Mouse (Mus musculus) midbrain, embryonic 15.5 days (tissue): Measurements from ENCODE around the gene Atp2a3. TPM values are rescaled to one million over a fixed set of nuclear protein-coding genes. Genes with fewer than 3 reads are reported as not detected.

ENCODE experiments used
- ATAC-seq: fragments of 200-750 bp; cut with Nextera tagmentation; replicated peaks from 2 replicates; pipeline ENCODE4 v1.8.0; 2017; ENCODE audit warnings: moderate TSS enrichment
- H3K27ac ChIP-seq: fragments of 300-500 bp; sonication (generic); 2 replicates; pipeline ENCODE4 v1.5.1; 2015; ENCODE audit warnings: mild to moderate bottlenecking, inconsistent platforms
- H3K27me3 ChIP-seq: fragments of 300-500 bp; sonication (generic); replicated peaks from 2 replicates; pipeline ENCODE4 v1.6.1; 2015; ENCODE audit warnings: inconsistent platforms
- H3K36me3 ChIP-seq: fragments of 300-500 bp; sonication (generic); replicated peaks from 2 replicates; pipeline ENCODE4 v1.6.1; 2015; ENCODE audit warnings: inconsistent platforms
- H3K4me1 ChIP-seq: fragments of 300-500 bp; sonication (generic); 2 replicates; pipeline ENCODE4 v1.6.1; 2015; ENCODE audit warnings: inconsistent platforms
- H3K4me2 ChIP-seq: fragments of 300-500 bp; sonication (generic); 2 replicates; pipeline ENCODE4 v1.6.1; 2015; ENCODE audit warnings: inconsistent platforms, mild to moderate bottlenecking, moderate library complexity
- H3K4me3 ChIP-seq: fragments of 300-500 bp; sonication (generic); 2 replicates; pipeline ENCODE4 v1.5.1; 2015; ENCODE audit warnings: mild to moderate bottlenecking, inconsistent platforms
- H3K9ac ChIP-seq: fragments of 300-500 bp; sonication (generic); 2 replicates; pipeline ENCODE4 v1.6.1; 2015; ENCODE audit warnings: mild to moderate bottlenecking, inconsistent platforms
- H3K9me3 ChIP-seq: fragments of 300-500 bp; sonication (generic); 2 replicates; pipeline ENCODE4 v1.6.1; 2016; ENCODE audit warnings: inconsistent platforms
- WGBS: fragments of 180-500 bp; shearing (Covaris S2); methylation state at CpG from one replicate; pipeline ENCODE4 v1.1.7; 2015; ENCODE audit warnings: mixed read lengths; 5-methylcytosine and 5-hydroxymethylcytosine counted together
- polyA plus RNA-seq: library from polyadenylated mRNA; unstranded; fragments of >200 nt; fragmentation: Nextera tagmentation; extraction: Ambion mirVana; gene quantifications from 2 replicates; pipeline ENCODE4 v1.2.1, GENCODE M21; 2015

The Atp2a3 gene
- polyA plus RNA-seq, 1 experiment from 2014 or later = 1.1 TPM

GRCm38 (mm10) chr11:72996346-72996745, 35.4 kb downstream of the Atp2a3 start:
- no peaks in the 10 kb centered on the region for H3K9me3 ChIP-seq
- ATAC-seq = no peak
- no peak overlapping the region for H3K27ac ChIP-seq
- H3K4me1 ChIP-seq = no peaks in the 10 kb centered on the region
- no peak overlapping the region for H3K4me3 ChIP-seq
- H3K9ac ChIP-seq = no peak overlapping the region
- WGBS = 90% methylated on average over 6 of the region's 6 CpGs
- no peaks in the 10 kb centered on the region for H3K27me3 ChIP-seq
- H3K36me3 ChIP-seq = no peaks in the 10 kb centered on the region
- no peak overlapping the region for H3K4me2 ChIP-seq

- no peaks in the 10 kb centered on the region for H3K9me3 ChIP-seq
- H3K9ac ChIP-seq = no peak overlapping the region
- no peaks in the 10 kb centered on the region for H3K27me3 ChIP-seq
- WGBS = 79% methylated on average over 2 of the region's 2 CpGs
- no peak overlapping the region for H3K27ac ChIP-seq
- no peak overlapping the region for H3K4me2 ChIP-seq
- ATAC-seq = no peak
- no peaks in the 10 kb centered on the region for H3K4me1 ChIP-seq
- no peaks in the 10 kb centered on the region for H3K36me3 ChIP-seq
- H3K4me3 ChIP-seq = no peak overlapping the region
Observed at GRCm38 (mm10) chr11:72996781-72997180, 35.8 kb downstream of the Atp2a3 start.

DNA sequence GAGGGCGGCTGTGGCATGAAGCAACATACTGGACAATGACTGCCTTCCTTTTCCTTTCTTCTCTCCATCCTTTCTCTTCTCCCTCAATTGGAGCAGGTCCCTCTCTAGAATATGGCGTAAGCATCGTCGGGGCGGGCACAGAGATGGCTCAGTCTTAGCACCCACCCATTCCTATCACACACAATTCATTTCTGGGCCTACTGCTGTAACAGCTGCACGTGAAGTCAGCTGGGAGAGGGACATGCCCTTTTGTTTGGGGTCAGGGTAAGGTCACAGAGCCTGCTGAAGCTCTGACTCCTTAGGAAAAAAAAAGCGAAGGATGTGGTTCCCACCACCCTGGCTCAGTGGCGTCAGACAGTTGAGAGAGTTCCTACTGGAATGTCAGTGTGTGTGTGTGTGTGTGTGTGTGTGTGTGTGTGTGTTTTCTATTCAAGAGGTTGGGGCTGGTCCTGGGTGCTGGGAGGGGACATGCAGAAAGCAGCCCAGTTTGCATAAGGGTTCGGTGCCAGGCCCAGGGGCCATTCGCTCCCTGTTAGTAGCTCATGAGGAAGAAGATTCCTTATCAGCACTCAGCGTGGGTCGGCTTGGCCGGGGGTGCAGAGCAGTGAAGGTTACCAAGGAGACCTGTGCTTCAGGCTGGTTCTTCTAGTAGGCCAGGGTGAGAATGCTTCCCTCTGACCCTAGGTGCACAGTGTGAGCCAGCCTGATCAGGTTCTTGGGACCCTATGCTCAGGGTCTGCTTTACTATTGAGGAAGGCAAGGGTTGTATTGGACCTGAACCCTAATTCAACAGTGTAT, 36.8 kb downstream of the Atp2a3 start:
- H3K4me1 ChIP-seq = no peaks in the 10 kb centered on the region
- 76% methylated on average over 13 of the region's 13 CpGs for WGBS
- H3K9ac ChIP-seq = no peak overlapping the region
- H3K9me3 ChIP-seq = no peaks in the 10 kb centered on the region
- no peaks in the 10 kb centered on the region for H3K36me3 ChIP-seq
- no peak overlapping the region for H3K4me2 ChIP-seq
- no peak overlapping the region for H3K4me3 ChIP-seq
- H3K27me3 ChIP-seq = no peaks in the 10 kb centered on the region
- no peak overlapping the region for H3K27ac ChIP-seq
- no peak for ATAC-seq

DNA sequence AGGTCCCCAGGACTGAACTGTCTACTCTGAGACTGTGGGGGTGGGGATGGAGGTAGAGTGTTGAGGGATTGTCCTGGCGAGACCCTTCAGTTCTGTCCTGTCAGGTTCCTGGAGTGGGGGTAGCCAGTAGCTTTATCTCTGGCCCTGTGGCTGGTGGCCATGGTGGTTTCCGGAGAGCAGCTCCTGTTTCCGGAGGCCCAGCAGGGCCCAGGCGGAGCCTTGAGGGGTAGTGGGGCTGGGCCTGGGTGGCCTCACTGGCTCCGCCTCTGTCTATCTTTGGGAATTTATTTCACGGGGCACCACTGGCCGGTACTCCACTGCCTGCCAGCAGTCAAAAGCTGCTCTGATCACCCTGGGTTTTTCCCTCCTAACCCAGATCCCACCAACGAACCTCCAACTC, 37.8 kb downstream of the Atp2a3 start, which contains the start of gene P2rx1:
P2rx1 (plus strand) TSS at position 333 of the 400 bp plus-strand sequence.
- Histone ChIP-seq H3K4me3 (no peak within 1 kb of the TSS), H3K9ac (no peak within 1 kb of the TSS), H3K36me3 (no peaks in the 10 kb centered on the region), H3K27ac (no peak within 1 kb of the TSS), H3K4me1 (no peaks in the 10 kb centered on the region), H3K27me3 (no peaks in the 10 kb centered on the region), H3K9me3 (no peaks in the 10 kb centered on the region), H3K4me2 (no peak within 1 kb of the TSS)
- WGBS = 60% methylated on average over 8 of the region's 8 CpGs
- no peak for ATAC-seq

GRCm38 (mm10) chr11:73001029-73001428, 40.1 kb downstream of the Atp2a3 start:
- no peak overlapping the region for H3K4me2 ChIP-seq
- H3K9me3 ChIP-seq = no peaks in the 10 kb centered on the region
- no peaks in the 10 kb centered on the region for H3K27me3 ChIP-seq
- no peaks in the 10 kb centered on the region for H3K36me3 ChIP-seq
- H3K4me1 ChIP-seq = no peaks in the 10 kb centered on the region
- no peak overlapping the region for H3K27ac ChIP-seq
- H3K9ac ChIP-seq = no peak overlapping the region
- 9% methylated on average over 6 of the region's 6 CpGs for WGBS
- H3K4me3 ChIP-seq = no peak overlapping the region
- ATAC-seq = no peak

DNA sequence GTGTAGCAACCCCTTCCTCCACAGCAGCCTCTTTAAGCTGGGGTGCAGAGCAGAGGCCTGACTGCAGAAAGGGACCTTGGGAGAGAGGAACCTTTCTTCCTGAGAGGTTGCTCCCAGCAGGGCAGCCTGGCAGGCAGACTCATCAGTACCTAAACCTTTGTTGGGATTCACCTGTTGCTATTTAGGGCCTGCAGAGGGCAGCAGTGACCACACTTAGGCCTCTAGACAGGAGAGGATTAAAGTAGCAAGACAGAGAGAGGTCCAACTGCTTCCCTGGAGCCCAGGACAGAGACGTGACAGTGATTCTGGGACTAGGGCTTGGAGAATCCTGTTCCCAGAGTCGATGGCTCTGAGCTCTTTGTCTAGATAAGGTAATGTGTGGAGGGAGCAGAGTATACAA, 45.4 kb downstream of the Atp2a3 start:
- no peaks in the 10 kb centered on the region for H3K36me3 ChIP-seq
- 6% methylated on average over 2 of the region's 2 CpGs for WGBS
- no peaks in the 10 kb centered on the region; the same call in 1 of the 2 replicates for H3K4me1 ChIP-seq
- H3K27me3 ChIP-seq = no peaks in the 10 kb centered on the region
- no peak overlapping the region for H3K4me3 ChIP-seq
- no peak for ATAC-seq
- no peak overlapping the region for H3K27ac ChIP-seq
- no peaks in the 10 kb centered on the region for H3K9me3 ChIP-seq
- no peak overlapping the region for H3K4me2 ChIP-seq
- H3K9ac ChIP-seq = no peak overlapping the region

GRCm38 (mm10) chr11:73007113-73007512, 46.1 kb downstream of the Atp2a3 start:
- H3K9me3 ChIP-seq = no peaks in the 10 kb centered on the region
- H3K36me3 ChIP-seq = no peaks in the 10 kb centered on the region
- WGBS = 66% methylated on average over 3 of the region's 3 CpGs
- H3K4me2 ChIP-seq = no peak overlapping the region
- no peak overlapping the region for H3K9ac ChIP-seq
- H3K27me3 ChIP-seq = no peaks in the 10 kb centered on the region
- no peak overlapping the region for H3K4me3 ChIP-seq
- H3K27ac ChIP-seq = no peak overlapping the region
- no peaks in the 10 kb centered on the region; the same call in 1 of the 2 replicates for H3K4me1 ChIP-seq
- no peak for ATAC-seq

- Histone ChIP-seq H3K36me3 (no peaks in the 10 kb centered on the region), H3K4me2 (no peak overlapping the region), H3K27ac (no peak overlapping the region), H3K4me1 (no peaks in the 10 kb centered on the region; the same call in 1 of the 2 replicates), H3K9ac (no peak overlapping the region), H3K27me3 (no peaks in the 10 kb centered on the region), H3K9me3 (no peaks in the 10 kb centered on the region), H3K4me3 (no peak overlapping the region)
- 68% methylated on average over 11 of the region's 11 CpGs for WGBS
- no peak for ATAC-seq
Observed at GRCm38 (mm10) chr11:73007698-73008481, 46.9 kb downstream of the Atp2a3 start.

DNA sequence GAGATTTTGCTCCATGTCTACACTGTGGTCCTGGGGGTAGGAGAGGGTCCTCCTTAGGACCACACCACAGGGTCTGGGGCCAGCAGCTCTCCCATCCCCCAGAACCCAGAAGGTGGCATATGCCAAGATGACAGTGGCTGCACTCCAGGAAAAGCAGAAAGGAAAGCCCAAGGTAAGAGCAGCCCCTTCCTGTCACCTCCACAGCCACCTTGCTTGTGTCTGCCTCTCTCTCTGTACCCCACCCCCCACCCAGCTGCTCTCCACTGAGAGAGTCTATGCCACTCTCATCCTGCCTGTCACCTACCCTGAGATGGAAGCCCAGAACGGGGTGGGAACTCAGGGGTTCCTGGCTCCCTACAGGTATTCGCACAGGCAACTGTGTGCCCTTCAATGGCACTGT, 47.9 kb downstream of the Atp2a3 start:
- Histone ChIP-seq H3K9me3 (no peaks in the 10 kb centered on the region), H3K4me2 (no peak overlapping the region), H3K36me3 (no peaks in the 10 kb centered on the region), H3K4me1 (no peaks in the 10 kb centered on the region; the same call in 1 of the 2 replicates), H3K27me3 (no peaks in the 10 kb centered on the region), H3K27ac (no peak overlapping the region), H3K4me3 (no peak overlapping the region), H3K9ac (no peak overlapping the region)
- 71% methylated on average over 2 of the region's 2 CpGs for WGBS
- no peak for ATAC-seq

DNA sequence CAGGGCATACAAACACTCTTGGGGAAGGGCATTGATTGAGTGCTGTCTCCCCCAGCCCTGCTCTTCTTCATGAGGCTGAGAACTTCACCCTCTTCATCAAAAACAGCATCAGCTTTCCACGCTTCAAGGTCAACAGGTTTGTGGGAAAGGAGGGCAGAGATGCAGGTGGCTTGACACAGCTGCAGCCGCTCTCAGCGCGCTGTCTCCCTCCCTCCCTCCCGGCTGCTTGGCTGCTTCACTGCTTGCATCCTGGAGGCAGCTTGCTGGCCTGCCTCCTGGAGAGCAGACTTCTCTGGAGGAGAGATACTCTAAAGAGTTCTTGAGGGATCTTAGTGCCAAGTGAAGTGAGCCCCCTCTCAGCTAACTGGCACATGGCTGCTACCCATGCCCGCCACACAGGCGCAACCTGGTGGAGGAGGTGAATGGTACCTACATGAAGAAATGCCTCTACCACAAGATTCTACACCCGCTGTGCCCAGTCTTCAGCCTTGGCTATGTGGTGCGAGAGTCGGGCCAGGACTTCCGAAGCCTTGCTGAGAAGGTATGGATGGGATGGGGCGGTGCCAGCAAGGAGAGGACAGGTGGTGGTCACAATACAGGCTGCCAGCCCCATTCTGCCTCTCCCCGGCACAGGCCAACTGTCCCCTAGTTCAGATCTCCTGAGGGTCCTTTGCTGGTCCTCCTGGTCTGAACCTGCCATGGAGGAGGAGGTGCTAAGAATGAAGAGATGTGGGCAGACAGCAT, 48.7 kb downstream of the Atp2a3 start:
- WGBS = 62% methylated on average over 13 of the region's 13 CpGs
- no peak overlapping the region for H3K27ac ChIP-seq
- H3K27me3 ChIP-seq = no peaks in the 10 kb centered on the region
- H3K4me3 ChIP-seq = no peak overlapping the region
- no peak overlapping the region for H3K4me2 ChIP-seq
- H3K4me1 ChIP-seq = no peaks in the 10 kb centered on the region; the same call in 1 of the 2 replicates
- no peaks in the 10 kb centered on the region for H3K9me3 ChIP-seq
- ATAC-seq = no peak
- H3K36me3 ChIP-seq = no peaks in the 10 kb centered on the region
- H3K9ac ChIP-seq = no peak overlapping the region

DNA sequence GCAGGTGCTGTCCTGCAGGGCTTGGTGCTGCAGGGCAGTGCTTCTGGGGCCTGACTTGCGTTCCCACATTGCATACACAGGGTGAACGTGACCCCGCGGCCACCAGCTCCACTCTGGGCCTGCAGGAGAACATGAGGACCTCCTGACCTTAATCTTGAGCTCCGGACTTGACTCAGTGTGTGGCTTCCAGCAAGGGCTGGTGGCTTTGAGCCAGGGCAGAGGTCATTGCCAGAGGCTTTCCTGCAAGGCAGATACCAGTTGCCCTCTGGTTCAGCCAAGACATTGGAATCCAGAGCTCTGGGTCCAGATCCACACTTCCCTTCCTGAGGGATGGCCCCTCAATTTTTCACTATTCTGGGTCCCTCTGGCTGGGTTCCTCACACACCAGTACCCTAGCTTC, 53.0 kb downstream of the Atp2a3 start:
- 68% methylated on average over 5 of the region's 5 CpGs for WGBS
- H3K27ac ChIP-seq = no peak overlapping the region
- H3K27me3 ChIP-seq = peaks cover 3% of the 10 kb centered on the region; the same call in 1 of the 2 replicates
- no peaks in the 10 kb centered on the region for H3K9me3 ChIP-seq
- H3K4me3 ChIP-seq = no peak overlapping the region
- H3K9ac ChIP-seq = no peak overlapping the region
- no peak for ATAC-seq
- H3K36me3 ChIP-seq = no peaks in the 10 kb centered on the region
- H3K4me1 ChIP-seq = peaks cover 5% of the 10 kb centered on the region; the same call in 1 of the 2 replicates
- no peak overlapping the region for H3K4me2 ChIP-seq

DNA sequence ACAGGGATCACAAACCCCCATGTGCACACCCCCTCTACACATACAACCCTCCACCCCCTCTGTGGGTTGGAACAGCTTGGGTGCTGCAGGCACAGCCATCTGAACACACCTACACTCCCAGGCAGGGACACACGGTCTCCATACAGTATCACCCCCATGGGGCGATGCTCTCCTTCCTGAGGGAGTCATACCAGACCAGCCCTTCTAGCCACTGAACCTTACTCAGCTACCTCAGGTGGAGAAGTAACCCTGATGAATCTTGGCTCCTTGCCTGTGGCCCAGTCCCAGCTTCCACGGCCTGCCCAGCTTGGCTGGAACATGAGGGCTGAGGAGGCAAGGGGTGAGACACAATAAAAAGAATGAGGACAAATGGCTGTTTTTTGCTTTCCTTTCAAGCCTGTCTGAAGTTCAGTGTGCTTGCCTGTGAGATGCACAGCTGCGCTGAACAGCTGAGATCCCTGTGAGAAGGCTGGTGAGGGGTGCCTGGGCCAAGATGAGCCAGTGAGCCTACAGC, 53.9 kb downstream of the Atp2a3 start:
- 84% methylated on average over 4 of the region's 4 CpGs for WGBS
- Histone ChIP-seq H3K36me3 (no peaks in the 10 kb centered on the region), H3K27me3 (peaks cover 5% of the 10 kb centered on the region; the same call in 1 of the 2 replicates), H3K4me3 (no peak overlapping the region), H3K27ac (no peak overlapping the region), H3K4me1 (peaks cover 10% of the 10 kb centered on the region), H3K9ac (no peak overlapping the region), H3K4me2 (no peak overlapping the region), H3K9me3 (no peaks in the 10 kb centered on the region)
- ATAC-seq = no peak
